Comparison of ENCODE assay signal across 21 mouse cellular contexts in the genomic region with DNA sequence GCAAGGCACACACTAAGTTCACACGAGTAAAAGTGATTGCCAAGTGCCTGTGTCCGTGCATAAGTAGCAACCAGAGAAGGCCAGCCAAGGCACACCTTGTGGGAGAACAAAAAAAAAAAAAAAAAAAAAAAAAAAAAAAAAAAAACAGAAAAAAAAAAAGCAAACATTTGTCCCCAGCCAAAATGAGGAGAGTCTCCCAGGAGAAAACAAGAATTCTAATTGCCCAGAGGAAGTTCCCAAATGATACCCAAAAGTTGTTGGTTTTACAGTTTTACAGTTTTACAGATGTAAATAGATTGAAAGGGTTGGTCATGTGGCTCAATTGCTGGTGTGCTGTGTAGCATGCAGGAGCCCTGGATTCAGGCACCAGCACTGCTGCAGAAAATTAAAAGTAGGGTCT. TPM values are rescaled to one million over a fixed set of nuclear protein-coding genes. Genes with fewer than 3 reads are reported as not detected.
"Had no signal": no experiment of that assay in that cellular context is flagged by ENCODE, and none has a peak within 500 bp of the region (broad histone marks: within the 10 kb centered on the region; RNA-seq: fewer than 3 reads in every experiment).

No protein-coding gene starts in this region.

- H3K27ac ChIP-seq: neural tube, embryonic 13.5 days; neural tube, embryonic 15.5 days; stomach, embryonic 15.5 days; stomach, postnatal 0 days had no signal

- H3K9me3 ChIP-seq: neural tube, embryonic 13.5 days; neural tube, embryonic 15.5 days; stomach, embryonic 15.5 days had no signal

- H3K9ac ChIP-seq: neural tube, embryonic 13.5 days; neural tube, embryonic 15.5 days; stomach, embryonic 15.5 days had no signal

- H3K4me2 ChIP-seq: neural tube, embryonic 13.5 days; neural tube, embryonic 15.5 days; stomach, embryonic 15.5 days had no signal

- H3K36me3 ChIP-seq: neural tube, embryonic 13.5 days; neural tube, embryonic 15.5 days; stomach, embryonic 15.5 days had no signal

- H3K27me3 ChIP-seq: neural tube, embryonic 13.5 days; neural tube, embryonic 15.5 days; stomach, embryonic 15.5 days had no signal

- DNase-seq: retina, postnatal 1 day; right cerebral cortex, adult 18-20 months; right cerebral cortex, postnatal 14 days; right cerebral cortex, postnatal 25 days; right cerebral cortex, postnatal 4 days; spleen, adult 18-20 months; thymus, adult 18-20 months; thymus, adult 2 months; thymus, postnatal 14 days; thymus, postnatal 25 days; thymus, postnatal 36 days; thymus, postnatal 4 days had no signal

- H3K4me1 ChIP-seq: neural tube, embryonic 13.5 days; neural tube, embryonic 15.5 days; stomach, embryonic 15.5 days had no signal

- H3K4me3 ChIP-seq: neural tube, embryonic 13.5 days; neural tube, embryonic 15.5 days; stomach, embryonic 15.5 days had no signal

RNA-seq across cellular contexts. Expression of a gene that starts 2.4 kb away (rescaled TPM):
- polyA plus RNA-seq: neural tube, embryonic 13.5 days; neural tube, embryonic 14.5 days; neural tube, embryonic 15.5 days; small intestine, adult 2 months; stomach, embryonic 14.5 days; stomach, embryonic 15.5 days; stomach, embryonic 16.5 days; stomach, postnatal 0 days; urinary bladder, adult 2 months had no signal
